Mouse (Mus musculus): Measurements from ENCODE around the gene Abcf1. TPM values are rescaled to one million over a fixed set of nuclear protein-coding genes. Genes with fewer than 3 reads are reported as not detected.

Abcf1 gene
- 10 to 100 TPM; 65.7 to 99.3 TPM for polyA plus RNA-seq (2012; fragmentation: generic; extraction: Trizol)

GRCm38 (mm10) chr17:35969418-35970389, at the start of gene Abcf1:
TSS of gene Abcf1 (minus strand) at chr17:35969761.

GRCm38 (mm10) chr17:35979401-35980362, 10.1 kb upstream of the Abcf1 start, which contains the start of the genes Gnl1 and Prr3:
TSS of gene Gnl1 (plus strand) at chr17:35979851.
TSS of gene Prr3 (minus strand) at chr17:35980236.

GRCm38 (mm10) chr17:35916297-35917142, 53.0 kb downstream of the Abcf1 start, which contains the start of the genes Mrps18b and Ppp1r10:
TSS of gene Mrps18b (minus strand) at chr17:35916389.
TSS of gene Ppp1r10 (plus strand) at chr17:35916434.

GRCm38 (mm10) chr17:35909919-35910369, 59.6 kb downstream of the Abcf1 start, which contains the start of gene Atat1:
TSS of gene Atat1 (minus strand) at chr17:35910075.

Other genes with a start within 250 kb of the Abcf1 start
- 10 to 100 TPM; 26.7 to 55.4 TPM for gene Ier3, start 148.1 kb downstream of the Abcf1 start, polyA plus RNA-seq (2012; fragmentation: generic; extraction: Trizol)
- gene Flot1, start 146.5 kb downstream of the Abcf1 start, polyA plus RNA-seq (2012; fragmentation: generic; extraction: Trizol), result 10 to 100 TPM; 40.2 to 78.8 TPM
- gene Tubb5, start 131.5 kb downstream of the Abcf1 start, polyA plus RNA-seq (2012; fragmentation: generic; extraction: Trizol), result 1,000 to 10,000 TPM; 1,640 to 1,875 TPM
- 10 to 100 TPM in 1 of 2 experiments, 1 to 10 TPM in 1; 2.4 to 13.5 TPM for gene Mdc1, start 128.2 kb downstream of the Abcf1 start, polyA plus RNA-seq (2012; fragmentation: generic; extraction: Trizol)
- gene Nrm, start 108.4 kb downstream of the Abcf1 start, polyA plus RNA-seq (2012; fragmentation: generic; extraction: Trizol), result 10 to 100 TPM; 24.6 to 60.0 TPM
- 10 to 100 TPM; 72.4 to 92.4 TPM for gene Ppp1r18, start 104.2 kb downstream of the Abcf1 start, polyA plus RNA-seq (2012; fragmentation: generic; extraction: Trizol)
- gene Dhx16, start 89.9 kb downstream of the Abcf1 start, polyA plus RNA-seq (2012; fragmentation: generic; extraction: Trizol), result 10 to 100 TPM; 47.9 to 54.5 TPM
- 10 to 100 TPM; 23.3 to 41.8 TPM for gene 2310061I04Rik, start 72.3 kb downstream of the Abcf1 start, polyA plus RNA-seq (2012; fragmentation: generic; extraction: Trizol)
- gene Atat1, start 59.7 kb downstream of the Abcf1 start, polyA plus RNA-seq (2012; fragmentation: generic; extraction: Trizol), result 10 to 100 TPM in 1 of 2 experiments, 1 to 10 TPM in 1; 8.0 to 45.3 TPM
- gene Mrps18b, start 53.4 kb downstream of the Abcf1 start, polyA plus RNA-seq (2012; fragmentation: generic; extraction: Trizol), result 100 to 1,000 TPM in 1 of 2 experiments, 10 to 100 TPM in 1; 55.9 to 163 TPM
- gene Ppp1r10, start 53.3 kb downstream of the Abcf1 start, polyA plus RNA-seq (2012; fragmentation: generic; extraction: Trizol), result 10 to 100 TPM; 10.4 to 31.4 TPM
- 100 to 1,000 TPM in 1 of 2 experiments, 10 to 100 TPM in 1; 64.4 to 105 TPM for gene Gnl1, start 10.1 kb upstream of the Abcf1 start, polyA plus RNA-seq (2012; fragmentation: generic; extraction: Trizol)
- gene Prr3, start 10.5 kb upstream of the Abcf1 start, polyA plus RNA-seq (2012; fragmentation: generic; extraction: Trizol), result 10 to 100 TPM in 1 of 2 experiments, 1 to 10 TPM in 1; 8.0 to 24.8 TPM
- 1 to 10 TPM in 1 of 2 experiments, under 1 TPM in 1; 0.04 to 1.6 TPM for gene H2-T24, start 50.8 kb upstream of the Abcf1 start, polyA plus RNA-seq (2012; fragmentation: generic; extraction: Trizol)
- 10 to 100 TPM in 1 of 2 experiments, 1 to 10 TPM in 1; 7.0 to 77.3 TPM for gene H2-T23, start 63.1 kb upstream of the Abcf1 start, polyA plus RNA-seq (2012; fragmentation: generic; extraction: Trizol)
- 100 to 1,000 TPM in 1 of 2 experiments, 10 to 100 TPM in 1; 42.8 to 114 TPM for gene H2-T22, start 73.0 kb upstream of the Abcf1 start, polyA plus RNA-seq (2012; fragmentation: generic; extraction: Trizol)
- gene Gm6034, start 73.2 kb upstream of the Abcf1 start, polyA plus RNA-seq (2012; fragmentation: generic; extraction: Trizol), result under 1 TPM in 1 of 2 experiments, not detected in 1; 0.09 TPM
- gene Gm11127, start 88.6 kb upstream of the Abcf1 start, polyA plus RNA-seq (2012; fragmentation: generic; extraction: Trizol), result under 1 TPM; 0.08 to 0.39 TPM
- gene Gm19684, start 151.9 kb upstream of the Abcf1 start, polyA plus RNA-seq (2012; fragmentation: generic; extraction: Trizol), result not detected
- not detected for gene Gm7030, start 159.7 kb upstream of the Abcf1 start, polyA plus RNA-seq (2012; fragmentation: generic; extraction: Trizol)
- gene Gm8909, start 198.8 kb upstream of the Abcf1 start, polyA plus RNA-seq (2012; fragmentation: generic; extraction: Trizol), result not detected
- not detected for gene H2-T3, start 220.5 kb upstream of the Abcf1 start, polyA plus RNA-seq (2012; fragmentation: generic; extraction: Trizol)

All from C3H10T1/2 (cell line).